Mouse (Mus musculus): ENCODE measurements around the gene Usp39.
A peak's percentile ranks its signal among the peaks of the same experiment; 100 is the strongest.

DNA sequence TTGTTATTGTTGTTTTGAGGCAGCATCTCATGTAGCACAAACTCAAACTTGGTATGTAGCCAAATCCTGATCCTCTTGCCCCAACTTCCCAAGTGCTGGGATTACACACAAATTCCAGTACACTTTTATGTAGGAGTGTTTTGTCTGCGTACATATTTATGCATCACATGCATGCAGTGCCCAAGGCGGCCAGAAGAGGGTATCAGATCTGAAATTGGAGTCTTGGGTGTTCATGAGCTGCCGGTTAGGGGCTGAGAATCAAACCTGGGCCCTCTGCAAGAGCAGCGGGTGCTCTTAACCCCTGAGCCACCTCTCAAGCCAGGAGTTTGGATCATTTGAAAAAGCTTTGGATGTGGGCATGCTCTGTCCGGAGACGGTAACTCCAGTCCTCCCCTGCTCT lies 68.8 kb downstream of the Usp39 start:
- TF ChIP-seq CTCF (conservative IDR thresholded peaks at IDR 0.05; ENCODE audit: low read length) (peak; percentile 53), NANOG (IDR thresholded peaks at IDR 0.05; ENCODE audit: borderline replicate concordance, low read length) (no peak)

All from E14TG2a.4 (cell line).